Mouse (Mus musculus) CD4-positive, CD25-positive, alpha-beta regulatory T cell, adult 2 months (primary cell): Measurements from ENCODE around the gene Prss12.
"Not testable (repeated sequence)": the region's sequence is repeated elsewhere in the genome, so short reads cannot be mapped to it uniquely, and the experiment has no call there.

Source experiments
- DNase-seq: peaks from one replicate; pipeline ENCODE4 v3.0.0-alpha.2; 2012; ENCODE audit warnings: low read depth, low spot score

Gene Prss12

DNA sequence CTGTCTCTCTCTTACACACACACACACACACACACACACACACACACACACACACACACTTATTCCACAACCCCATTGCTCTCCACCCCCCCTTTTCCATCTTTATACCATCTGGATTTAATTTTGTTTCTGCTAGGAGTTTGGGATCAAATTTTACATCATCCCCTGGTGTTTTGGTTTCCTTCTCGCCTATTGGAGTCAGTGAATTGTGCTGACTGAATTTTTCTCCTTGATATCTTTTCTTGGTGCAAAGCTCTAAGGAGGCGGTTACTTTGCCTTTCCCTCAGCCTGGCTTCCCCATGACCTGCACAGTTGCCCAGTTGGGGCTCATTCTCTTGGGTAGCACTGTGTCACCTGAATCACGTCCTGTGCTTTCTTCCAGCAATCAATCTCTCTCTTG, 30.1 kb downstream of the Prss12 start:
- DNase-seq: no peak

DNA sequence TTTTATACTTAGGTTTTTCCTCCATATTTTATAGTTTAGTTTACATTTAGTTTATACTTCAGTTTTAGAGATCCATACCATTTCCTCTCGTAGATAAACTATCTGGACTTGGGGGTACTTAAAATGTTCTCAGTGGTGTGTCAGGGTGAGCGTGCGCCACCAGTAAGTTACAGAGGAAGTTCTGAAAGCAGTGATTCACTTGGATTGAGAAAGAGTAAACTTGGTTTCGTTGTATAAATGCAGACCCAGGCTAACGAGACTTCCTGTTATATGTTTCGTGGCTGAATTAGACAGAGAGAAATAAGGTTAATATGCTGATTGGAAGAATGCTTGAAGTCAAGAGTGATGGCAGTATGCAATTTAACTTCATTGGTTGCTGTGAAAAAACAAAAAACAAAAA, 34.6 kb downstream of the Prss12 start:
- DNase-seq: no peak

DNA sequence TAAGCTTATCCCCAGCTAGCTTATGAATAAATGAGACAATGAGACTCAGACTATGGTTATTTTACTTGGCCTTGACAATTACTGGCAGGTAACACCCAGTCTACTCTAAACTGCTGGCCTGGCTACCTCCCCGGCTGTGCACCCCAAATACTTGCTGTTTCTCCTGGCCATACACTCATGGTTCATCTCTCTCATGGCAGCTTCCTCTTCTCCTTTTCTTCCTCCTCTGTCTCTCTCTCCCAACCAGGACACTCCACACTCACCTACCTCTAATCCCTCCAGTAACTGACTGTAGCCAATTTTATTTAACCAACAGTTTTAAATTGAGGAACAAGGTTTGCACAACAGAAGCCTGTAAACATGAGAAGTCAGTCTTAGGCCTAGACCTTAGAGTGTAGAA, 45.1 kb downstream of the Prss12 start:
- DNase-seq: no peak

DNA sequence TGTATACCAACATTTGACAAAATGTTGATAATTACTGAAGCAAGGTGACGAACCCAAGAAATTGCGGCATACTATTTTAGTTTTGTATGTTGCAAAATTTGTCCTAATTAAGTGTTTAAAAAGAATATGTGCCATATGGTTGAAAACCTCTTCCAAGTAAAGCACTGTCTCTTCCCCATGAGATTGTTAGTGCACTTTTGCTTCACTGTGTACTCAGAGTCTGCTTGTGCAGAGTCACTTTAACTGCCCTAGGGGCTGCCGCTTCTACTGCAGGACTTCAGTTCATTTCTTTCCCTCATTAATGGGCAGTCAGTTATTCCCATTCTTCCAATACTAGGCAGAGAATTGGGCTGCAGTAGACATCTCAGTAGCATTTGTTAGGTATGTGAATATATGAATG, 46.5 kb downstream of the Prss12 start:
- DNase-seq: no peak

DNA sequence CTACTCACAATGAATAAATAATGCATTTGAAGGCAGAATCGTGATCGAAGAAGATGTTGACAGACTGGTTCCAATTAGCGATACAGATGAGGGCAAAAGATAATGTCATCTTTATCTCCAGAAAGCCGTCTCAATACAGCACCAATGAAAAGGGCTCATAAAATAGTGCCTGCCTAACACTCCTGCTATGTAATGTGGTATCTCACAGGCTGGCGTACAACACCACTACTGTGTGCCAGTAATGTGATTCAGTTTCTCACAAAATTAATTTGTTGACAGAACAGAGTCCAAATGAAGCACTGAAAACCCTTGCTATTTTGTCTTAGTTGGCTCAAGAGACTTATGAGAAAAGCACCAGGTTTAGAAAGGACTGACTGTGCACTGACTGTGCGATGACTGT, 48.4 kb downstream of the Prss12 start:
- DNase-seq: no peak

DNA sequence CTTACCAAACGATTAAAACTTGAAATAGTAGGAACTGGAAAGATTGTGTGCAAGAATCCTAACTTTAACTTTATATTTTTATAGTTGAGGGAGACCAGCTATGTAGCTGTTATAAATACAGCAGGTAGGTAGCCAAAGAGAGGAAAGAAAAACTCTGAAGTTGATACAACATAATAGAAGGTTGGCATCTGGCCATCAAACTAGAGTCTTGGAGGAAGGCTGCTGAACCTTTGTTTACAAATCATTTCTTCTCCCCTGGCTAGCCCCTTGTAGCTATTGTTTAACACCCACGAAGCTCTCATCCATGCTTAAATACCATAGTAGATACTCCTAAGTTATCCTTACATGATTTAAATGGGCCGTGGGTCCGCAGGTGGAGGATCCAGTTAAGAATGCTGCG, 52.1 kb downstream of the Prss12 start:
- DNase-seq: no peak

DNA sequence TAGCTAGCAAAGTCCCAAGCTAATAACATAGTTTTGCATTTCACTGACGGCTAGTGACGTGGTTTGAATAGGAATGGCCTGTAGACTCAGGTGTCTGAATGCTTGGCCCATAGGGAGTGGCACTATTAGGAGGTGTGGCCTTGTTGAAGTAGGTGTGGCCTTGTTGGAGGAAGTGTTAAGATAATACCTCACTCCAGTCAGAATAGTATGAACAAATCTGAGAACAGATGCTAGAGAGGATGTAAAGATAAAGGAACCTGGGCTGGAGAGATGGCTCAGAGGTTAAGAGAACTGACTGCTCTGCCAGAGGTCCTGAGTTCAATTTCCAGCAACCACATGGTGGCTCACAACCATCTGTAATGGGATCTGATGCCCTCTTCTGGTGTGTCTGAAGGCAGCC, 55.1 kb downstream of the Prss12 start:
- DNase-seq: not testable (repeated sequence)

DNA sequence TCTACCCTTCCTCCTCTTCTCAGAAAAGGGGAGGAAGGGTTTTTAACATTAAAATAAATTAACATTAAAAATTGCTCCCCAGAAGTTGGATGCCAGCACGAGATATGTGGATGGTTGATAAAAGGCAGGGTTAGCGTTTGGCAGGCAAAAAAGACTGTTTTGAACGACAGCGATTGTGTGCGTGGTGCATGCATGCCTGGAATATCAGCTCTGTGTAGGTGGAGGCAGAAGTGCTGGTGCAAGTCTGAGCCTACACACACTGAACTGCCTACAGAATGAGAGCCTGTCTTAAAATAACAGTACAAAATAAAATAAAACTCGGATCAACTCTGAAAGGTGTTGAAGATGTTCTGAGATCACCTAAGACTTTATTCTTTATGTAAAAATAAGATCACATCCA, 57.2 kb downstream of the Prss12 start:
- no peak for DNase-seq

DNA sequence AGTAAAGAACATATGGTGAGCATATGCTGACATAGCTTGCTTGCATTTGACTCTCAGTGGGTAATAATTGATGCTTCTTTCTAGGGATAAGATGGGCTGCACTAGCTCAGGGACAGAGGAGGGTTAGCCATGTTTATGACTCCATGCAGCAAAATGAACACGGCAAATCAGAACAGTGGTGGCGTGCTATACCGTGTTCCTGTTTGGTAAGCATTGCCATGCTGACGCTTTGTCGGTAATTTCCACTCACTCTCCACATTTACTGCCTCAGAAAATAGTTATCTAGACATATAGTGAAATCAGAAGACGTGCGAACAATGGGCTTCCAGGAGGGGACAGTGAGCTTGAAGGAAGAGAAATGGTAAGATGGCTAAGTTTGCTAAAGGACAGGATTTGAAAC, 58.1 kb downstream of the Prss12 start:
- no peak for DNase-seq

DNA sequence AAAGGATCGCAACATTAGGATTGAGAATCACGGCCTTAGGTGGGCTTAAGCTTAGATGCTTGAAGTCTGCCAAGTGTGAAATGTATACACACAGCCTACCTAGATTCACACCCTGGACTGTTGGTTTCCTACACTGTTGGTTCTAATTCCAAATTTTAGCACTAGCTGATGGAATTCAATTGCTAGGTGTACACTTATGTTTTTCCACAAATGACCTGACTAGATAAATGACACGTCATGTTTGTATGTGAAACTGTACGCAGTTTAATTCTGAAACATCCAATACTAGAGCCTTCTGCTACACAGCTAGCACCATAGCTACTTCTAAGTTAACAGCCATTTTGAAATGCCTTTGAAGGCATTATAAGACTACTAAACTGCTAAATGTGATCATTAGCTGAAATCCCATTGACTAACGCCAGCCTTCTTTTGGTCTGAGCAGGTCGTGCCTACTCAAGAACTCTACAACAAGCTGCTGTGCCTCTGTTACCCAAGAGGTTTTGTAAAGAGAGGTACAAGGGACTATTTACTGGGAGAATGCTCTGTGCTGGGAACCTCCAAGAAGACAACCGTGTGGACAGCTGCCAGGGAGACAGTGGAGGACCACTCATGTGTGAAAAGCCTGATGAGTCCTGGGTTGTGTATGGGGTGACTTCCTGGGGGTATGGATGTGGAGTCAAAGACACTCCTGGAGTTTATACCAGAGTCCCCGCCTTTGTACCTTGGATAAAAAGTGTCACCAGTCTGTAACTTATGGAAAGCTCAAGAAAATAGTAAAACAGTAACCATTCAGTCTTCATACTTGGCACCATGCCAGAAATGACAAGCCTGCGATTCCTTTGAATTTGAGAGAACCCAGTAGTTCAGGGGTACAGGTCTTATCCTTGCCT, 59.3 kb downstream of the Prss12 start:
- peak; percentile 40 for DNase-seq

DNA sequence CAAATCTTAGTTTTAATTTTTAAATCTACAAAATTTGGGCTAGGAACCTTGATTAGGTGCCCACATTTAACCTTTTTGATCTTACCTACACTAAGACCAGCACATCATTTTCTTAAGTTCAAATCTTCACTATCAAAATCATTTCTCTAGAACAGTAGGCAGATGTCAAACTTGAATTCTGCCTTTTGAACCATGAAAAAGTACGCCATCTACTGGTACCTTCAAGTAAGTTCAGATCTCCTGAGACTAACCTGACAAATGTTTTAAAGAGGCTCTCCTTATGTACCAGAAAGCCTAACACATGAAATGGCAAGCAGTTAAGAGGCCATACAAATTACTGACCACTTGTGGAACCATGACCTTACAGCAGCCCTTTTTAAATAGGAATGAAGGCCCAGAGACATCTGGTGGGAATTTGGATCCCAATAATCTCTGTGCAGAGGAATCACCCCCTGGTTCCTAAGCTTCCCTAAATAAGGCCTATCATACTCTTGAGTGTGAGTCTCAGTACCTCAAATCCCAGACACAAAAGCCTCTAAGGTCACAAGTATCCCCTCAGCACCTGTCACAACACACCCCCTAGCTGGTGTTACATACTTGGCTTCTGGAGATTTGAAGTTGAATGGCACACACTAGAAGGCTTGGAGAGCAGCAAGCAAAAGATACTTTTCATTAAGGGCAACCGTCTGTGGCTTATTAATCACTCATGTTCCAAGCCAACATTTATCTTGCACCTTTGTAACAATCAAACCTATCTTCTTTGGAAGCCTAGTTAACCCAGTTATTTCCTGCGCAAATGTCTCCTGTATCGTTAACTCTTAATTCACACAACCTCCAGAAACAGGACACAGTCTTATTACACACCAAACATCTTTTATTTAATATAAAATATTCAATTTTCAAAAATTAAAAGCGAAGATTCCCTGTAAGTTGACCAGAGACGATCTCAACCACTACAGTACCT, 60.3 kb downstream of the Prss12 start:
- DNase-seq: peak; percentile 76

DNA sequence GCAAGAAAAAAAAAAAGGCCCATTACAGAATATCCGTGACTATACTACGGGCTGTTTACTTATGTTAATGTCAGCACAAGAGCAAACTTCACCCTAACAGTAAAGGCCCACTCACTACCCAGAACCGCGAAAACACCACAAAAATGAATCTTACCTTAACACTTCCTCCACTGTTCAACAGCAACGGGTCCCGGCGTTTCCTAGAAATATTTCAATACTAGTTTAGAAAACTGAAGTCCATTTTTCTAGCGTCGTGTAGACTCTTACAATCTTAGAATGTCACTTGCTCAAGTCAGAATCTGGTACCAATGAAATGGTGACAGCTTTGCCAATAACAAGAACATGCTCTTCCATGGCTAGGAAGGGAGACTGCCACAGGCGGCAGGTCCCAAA, 60.9 kb downstream of the Prss12 start:
- no peak for DNase-seq

DNA sequence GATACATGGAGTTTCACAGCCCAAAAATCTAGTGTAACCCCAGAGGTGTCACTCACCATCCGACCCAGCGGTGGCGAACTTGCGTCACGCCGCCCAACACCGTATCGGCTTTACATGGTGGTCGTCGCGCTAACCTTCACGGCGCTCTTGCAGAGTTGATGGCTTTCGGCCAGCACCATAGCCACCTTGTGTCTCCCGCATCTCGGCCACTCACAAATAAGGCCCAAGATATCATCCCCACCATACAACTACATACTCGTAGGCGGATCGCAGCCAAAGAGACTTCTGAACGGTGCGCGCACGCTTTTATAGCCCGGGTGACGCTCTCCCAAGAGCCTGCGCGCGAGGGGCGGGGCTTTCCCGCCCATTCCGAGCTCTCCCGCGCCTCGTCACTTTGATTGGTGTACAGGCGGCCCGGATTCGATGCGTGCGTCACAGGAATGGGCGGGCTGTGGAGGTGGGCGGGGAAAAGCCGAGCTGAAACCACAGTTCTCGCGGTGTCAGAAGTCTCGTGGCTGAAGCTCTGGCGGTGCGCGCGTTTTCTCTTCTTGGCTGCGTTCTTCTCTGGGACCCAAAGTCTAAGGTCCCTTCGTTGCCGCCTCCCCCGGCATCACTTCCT, 61.5 kb downstream of the Prss12 start:
- DNase-seq: peak; percentile 100

DNA sequence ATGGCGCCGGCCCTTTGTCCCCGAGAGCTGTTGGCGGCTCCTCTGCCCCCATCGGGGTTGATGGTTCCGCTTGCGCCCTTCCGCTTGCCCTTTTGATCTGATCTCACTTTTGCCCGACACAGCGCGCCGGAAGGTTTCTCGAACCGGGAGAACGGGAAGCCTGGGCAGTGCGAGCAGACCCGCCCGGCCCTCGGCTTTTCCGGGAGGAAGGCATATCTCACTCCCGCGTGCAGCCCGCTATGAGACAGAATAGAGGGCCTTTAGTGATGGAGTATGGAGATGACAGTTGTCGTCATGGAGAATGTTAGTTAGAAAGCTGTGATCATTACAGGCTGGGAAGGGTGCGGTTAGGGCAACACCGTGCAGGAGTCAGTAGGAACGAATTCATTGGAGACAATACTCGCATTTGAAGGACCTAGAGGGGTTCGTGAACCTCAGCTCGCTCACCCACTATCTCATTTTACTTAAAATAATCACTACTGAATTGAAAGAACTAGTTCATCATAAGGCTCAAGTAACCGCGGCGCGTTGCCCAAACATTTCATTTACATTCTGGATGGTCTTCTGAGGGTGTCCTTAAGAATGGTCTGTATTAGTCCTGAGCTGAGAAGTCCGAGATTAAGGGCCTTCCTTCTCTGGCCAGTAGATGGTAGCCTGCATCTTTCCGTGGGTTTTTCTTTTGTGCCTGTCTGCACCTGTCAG, 62.1 kb downstream of the Prss12 start:
- no peak for DNase-seq

DNA sequence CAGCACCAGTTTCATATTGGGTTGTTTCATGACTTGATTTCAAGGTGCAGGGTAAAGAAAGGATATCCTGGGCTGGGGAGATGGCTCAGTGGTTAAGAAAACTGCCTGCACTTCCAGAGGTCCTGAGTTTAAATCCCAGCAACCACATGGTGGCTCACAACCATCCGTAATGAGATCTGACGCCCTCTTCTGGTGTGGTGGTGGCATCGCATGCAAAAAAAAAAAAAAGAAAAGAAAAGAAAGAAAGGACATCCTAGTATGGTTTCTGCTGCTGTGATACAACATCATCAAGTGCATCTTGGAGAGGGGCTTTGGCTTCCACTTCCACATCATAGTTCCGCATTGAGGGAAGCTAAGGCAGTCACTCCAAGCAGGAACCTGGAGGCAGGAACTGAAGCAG, 65.1 kb downstream of the Prss12 start:
- DNase-seq: no peak

DNA sequence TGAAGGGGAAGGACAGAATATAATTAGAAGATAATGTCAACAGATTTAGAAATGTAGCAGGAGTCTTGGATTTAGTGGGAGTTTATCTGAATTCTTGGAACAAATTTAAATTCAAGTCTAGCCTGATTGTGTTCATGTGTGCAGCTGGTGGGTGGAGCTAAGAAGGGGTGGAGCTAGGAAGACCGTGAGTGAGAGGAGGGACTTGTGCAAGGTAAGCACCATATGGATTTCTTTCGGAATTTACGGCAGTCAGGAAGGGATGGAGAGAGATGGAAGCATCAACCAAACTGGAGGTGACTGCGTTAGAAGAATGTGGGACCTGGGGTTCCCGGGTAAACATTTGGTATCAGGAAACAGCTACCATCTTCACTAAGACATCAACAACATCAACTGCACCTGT, 68.2 kb downstream of the Prss12 start:
- DNase-seq: peak; percentile 46

DNA sequence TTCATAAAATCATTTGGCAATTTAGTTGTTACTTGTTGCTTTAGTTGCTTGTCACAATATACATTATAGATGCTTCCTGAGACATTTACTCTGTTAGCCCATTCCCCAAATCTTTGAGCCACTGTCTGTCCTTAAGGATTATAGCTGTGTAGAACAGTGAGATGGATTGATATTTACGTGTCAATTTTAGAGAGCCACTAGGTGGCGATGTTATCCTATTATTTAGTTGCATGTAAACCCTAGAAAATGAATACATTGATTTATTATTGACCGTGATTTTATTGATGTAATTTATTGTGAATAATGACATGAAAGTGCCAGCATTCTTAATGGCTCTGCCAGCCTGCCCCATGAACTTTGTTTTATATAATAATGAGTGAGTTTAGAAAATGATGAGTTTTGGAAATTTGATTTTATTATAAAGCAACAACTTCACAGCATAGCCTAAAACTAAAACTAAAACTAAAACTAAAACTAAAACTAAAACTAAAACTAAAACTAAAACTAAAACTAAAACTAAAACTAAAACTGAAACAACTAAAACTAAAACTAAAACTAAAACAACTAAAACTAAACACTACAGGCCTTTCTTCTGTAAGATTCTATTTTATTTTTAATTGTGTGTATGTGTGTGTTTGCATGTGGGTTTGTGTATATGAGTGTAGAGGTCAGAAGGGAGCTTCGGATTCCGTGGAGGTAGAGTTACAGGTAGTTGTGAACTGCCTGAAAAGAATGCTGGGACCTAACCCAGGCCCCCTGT, 69.1 kb downstream of the Prss12 start:
- DNase-seq: peak; percentile 77

DNA sequence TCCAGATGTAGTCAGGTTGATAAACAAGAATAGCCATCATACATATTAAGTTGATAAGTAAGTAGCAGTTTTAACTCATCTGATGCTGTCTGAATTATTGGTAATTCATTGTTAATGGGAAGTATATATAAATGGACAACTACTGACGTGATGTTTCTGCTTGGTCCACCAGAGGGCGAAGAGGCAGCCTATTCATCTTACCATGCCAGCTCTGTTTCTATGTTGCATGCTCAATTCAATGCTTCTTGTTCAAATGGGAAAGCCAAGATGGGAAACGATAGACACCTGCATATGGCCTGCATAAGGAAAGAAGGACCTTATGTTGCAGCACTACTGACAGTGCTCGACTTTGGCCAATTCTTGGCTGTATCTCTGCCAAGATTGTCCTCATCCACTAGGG, 70.1 kb downstream of the Prss12 start:
- peak; percentile 62 for DNase-seq

DNA sequence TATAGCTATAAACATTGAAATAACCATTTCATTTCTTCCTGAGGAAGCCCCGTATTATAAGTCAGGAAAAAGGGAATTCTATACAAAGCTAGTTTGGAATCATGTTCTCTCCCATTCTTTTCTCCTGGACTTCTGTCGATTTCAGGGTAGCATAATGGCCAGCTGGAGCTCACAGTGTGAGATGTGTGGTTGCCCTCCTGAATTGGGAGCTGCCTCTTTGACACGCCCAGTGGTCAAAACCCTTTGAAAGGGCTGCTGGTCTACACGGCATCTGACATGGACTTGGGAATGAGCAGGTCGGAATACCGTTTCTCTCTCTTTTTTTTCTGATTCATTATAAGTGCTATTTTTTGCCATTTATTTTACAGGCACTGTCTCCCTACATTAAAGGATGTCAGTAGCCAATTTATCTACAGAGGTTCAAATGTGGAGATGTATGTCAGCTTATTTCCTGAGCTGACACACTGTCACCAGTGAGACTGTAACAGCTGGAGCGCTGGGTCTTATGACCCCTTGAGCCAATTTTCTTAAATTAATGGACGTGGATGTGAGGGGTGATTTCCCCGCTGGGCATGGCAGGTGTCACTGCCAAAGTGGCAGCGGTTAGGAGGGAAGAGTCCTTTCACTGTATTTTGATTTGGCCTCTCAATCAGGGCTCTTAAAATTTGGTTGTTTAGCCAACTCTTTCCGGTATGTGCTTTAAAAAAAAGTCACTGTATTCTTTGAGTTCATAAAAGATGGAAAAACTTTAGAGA, 79.8 kb downstream of the Prss12 start:
- DNase-seq: no peak
